Mouse (Mus musculus): ENCODE results near the gene Ndufc1. TPM values are rescaled to one million over a fixed set of nuclear protein-coding genes. Genes with fewer than 3 reads are reported as not detected.
A peak's percentile ranks its signal among the peaks of the same experiment; 100 is the strongest.
"Not testable (repeated sequence)": the region's sequence is repeated elsewhere in the genome, so short reads cannot be mapped to it uniquely, and the experiment has no call there.

Gene Ndufc1
- polyA plus RNA-seq, 1 experiment from 2014 or later = 706 TPM

GRCm38 (mm10) chr3:51393018-51393417 lies 15.8 kb downstream of the Ndufc1 start:
- peaks cover 14% of the 10 kb centered on the region for H3K27me3 ChIP-seq (ENCODE audit: control insufficient read depth, insufficient read depth, low read length)
- H3K4me3 ChIP-seq (ENCODE audit: low read depth, low read length); H3K9me3 ChIP-seq (ENCODE audit: control insufficient read depth, low read length); H3K27ac ChIP-seq (replicated peaks; ENCODE audit: low read depth, low read length); H3K36me3 ChIP-seq (ENCODE audit: control insufficient read depth, insufficient read depth, low read length); H3K4me2 ChIP-seq (ENCODE audit: low read depth, severe bottlenecking); ATAC-seq (ENCODE audit: insufficient number of reproducible peaks, low FRiP score, low TSS enrichment, low read depth); H3K9ac ChIP-seq (ENCODE audit: low read length); DNase-seq (ENCODE audit: low spot score); H3K4me1 ChIP-seq (ENCODE audit: control insufficient read depth, insufficient read depth, low read length): not testable (repeated sequence)
- 93% methylated on average over 3 of the region's 3 CpGs for WGBS

- ATAC-seq (ENCODE audit: insufficient number of reproducible peaks, low FRiP score, low TSS enrichment, low read depth) (no peak), DNase-seq (ENCODE audit: low spot score) (no peak)
- Histone ChIP-seq H3K27ac (replicated peaks; ENCODE audit: low read depth, low read length) (no peak overlapping the region), H3K9ac (ENCODE audit: low read length) (no peak overlapping the region), H3K4me3 (ENCODE audit: low read depth, low read length) (no peak overlapping the region), H3K4me1 (ENCODE audit: control insufficient read depth, insufficient read depth, low read length) (no peaks in the 10 kb centered on the region), H3K9me3 (ENCODE audit: control insufficient read depth, low read length) (no peaks in the 10 kb centered on the region), H3K27me3 (ENCODE audit: control insufficient read depth, insufficient read depth, low read length) (peaks cover 9% of the 10 kb centered on the region; the same call in 1 of the 2 replicates), H3K36me3 (ENCODE audit: control insufficient read depth, insufficient read depth, low read length) (no peaks in the 10 kb centered on the region), H3K4me2 (ENCODE audit: low read depth, severe bottlenecking) (no peak overlapping the region)
- 90% methylated on average over 5 of the region's 5 CpGs for whole genome bisulfite sequencing
These were observed 17.2 kb downstream of the Ndufc1 start for GRCm38 (mm10) chr3:51391591-51391990.

DNA sequence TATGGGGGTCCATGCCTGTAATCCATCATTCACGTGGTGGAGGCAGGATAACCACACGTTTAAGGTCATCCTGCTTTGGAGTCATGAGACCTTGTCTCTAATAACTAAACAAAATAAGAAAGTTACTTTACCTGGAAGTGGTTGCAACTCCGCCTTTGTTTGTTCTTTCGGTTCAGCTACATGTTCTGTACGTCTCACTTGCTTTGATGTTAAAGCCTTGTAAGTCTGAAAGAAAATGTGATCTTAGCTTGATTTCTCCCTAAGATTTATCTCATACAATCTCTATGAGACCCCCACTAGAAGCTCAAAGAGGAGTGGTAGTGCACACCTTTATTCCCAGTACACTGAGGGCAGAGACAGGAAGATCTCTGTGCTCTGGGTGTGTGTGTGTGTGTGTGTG lies 17.7 kb downstream of the Ndufc1 start:
- Histone ChIP-seq H3K9me3 (ENCODE audit: control insufficient read depth, low read length) (no peaks in the 10 kb centered on the region), H3K27ac (replicated peaks; ENCODE audit: low read depth, low read length) (no peak overlapping the region), H3K27me3 (ENCODE audit: control insufficient read depth, insufficient read depth, low read length) (peaks cover 7% of the 10 kb centered on the region; the same call in 1 of the 2 replicates), H3K4me1 (ENCODE audit: control insufficient read depth, insufficient read depth, low read length) (no peaks in the 10 kb centered on the region), H3K4me3 (ENCODE audit: low read depth, low read length) (no peak overlapping the region), H3K4me2 (ENCODE audit: low read depth, severe bottlenecking) (no peak overlapping the region), H3K36me3 (ENCODE audit: control insufficient read depth, insufficient read depth, low read length) (no peaks in the 10 kb centered on the region), H3K9ac (ENCODE audit: low read length) (no peak overlapping the region)
- 90% methylated on average over 5 of the region's 5 CpGs for WGBS
- ATAC-seq (ENCODE audit: insufficient number of reproducible peaks, low FRiP score, low TSS enrichment, low read depth) = no peak
- no peak for DNase-seq (ENCODE audit: low spot score)

GRCm38 (mm10) chr3:51388904-51389303 lies 19.9 kb downstream of the Ndufc1 start:
- peak overlapping the region; percentile 30 for H3K4me2 ChIP-seq (ENCODE audit: low read depth, severe bottlenecking)
- DNase-seq (ENCODE audit: low spot score) = peak; percentile 32
- no peak for ATAC-seq (ENCODE audit: insufficient number of reproducible peaks, low FRiP score, low TSS enrichment, low read depth)
- H3K27ac ChIP-seq (replicated peaks; ENCODE audit: low read depth, low read length) = no peak overlapping the region
- H3K9ac ChIP-seq (ENCODE audit: low read length) = peak overlapping the region; percentile 41
- no peaks in the 10 kb centered on the region for H3K9me3 ChIP-seq (ENCODE audit: control insufficient read depth, low read length)
- 0 out of 2 replicates have a peak, but pooled peaks cover 3% of the 10 kb centered on the region for H3K27me3 ChIP-seq (ENCODE audit: control insufficient read depth, insufficient read depth, low read length)
- 4% methylated on average over 13 of the region's 13 CpGs for WGBS
- H3K4me3 ChIP-seq (ENCODE audit: low read depth, low read length) = no peak overlapping the region
- H3K4me1 ChIP-seq (ENCODE audit: control insufficient read depth, insufficient read depth, low read length) = no peaks in the 10 kb centered on the region
- no peaks in the 10 kb centered on the region for H3K36me3 ChIP-seq (ENCODE audit: control insufficient read depth, insufficient read depth, low read length)

DNA sequence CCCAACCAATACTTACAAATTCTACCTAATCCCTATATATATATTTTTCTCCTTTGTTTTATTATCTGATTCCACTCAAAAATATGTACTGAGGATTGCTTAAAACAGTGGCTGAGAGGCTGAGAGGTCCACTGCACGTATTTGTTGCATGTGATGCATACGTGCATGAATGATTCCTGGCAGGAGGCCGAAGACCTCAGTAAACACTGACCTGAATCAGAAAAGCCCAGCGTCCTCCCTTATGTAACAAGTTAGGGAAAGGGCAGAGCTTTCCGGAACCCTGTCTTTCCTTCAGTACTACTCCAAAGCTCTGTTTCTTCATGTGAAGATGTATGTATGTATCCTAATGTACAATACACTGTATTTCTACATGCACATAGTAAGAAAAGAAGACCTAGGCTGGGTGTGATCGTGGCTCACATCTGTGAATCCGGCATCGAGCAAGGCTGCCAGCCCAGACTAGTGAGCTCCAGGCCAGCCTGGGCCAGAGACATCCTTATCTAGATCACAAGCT lies 20.9 kb downstream of the Ndufc1 start:
- 0 out of 2 replicates have a peak, but pooled peaks cover 3% of the 10 kb centered on the region for H3K27me3 ChIP-seq (ENCODE audit: control insufficient read depth, insufficient read depth, low read length)
- no peaks in the 10 kb centered on the region for H3K4me1 ChIP-seq (ENCODE audit: control insufficient read depth, insufficient read depth, low read length)
- no peak overlapping the region for H3K4me3 ChIP-seq (ENCODE audit: low read depth, low read length)
- ATAC-seq (ENCODE audit: insufficient number of reproducible peaks, low FRiP score, low TSS enrichment, low read depth) = no peak
- WGBS = 66% methylated on average over 8 of the region's 8 CpGs
- H3K27ac ChIP-seq (replicated peaks; ENCODE audit: low read depth, low read length) = no peak overlapping the region
- H3K9ac ChIP-seq (ENCODE audit: low read length) = no peak overlapping the region
- no peak for DNase-seq (ENCODE audit: low spot score)
- no peaks in the 10 kb centered on the region for H3K9me3 ChIP-seq (ENCODE audit: control insufficient read depth, low read length)
- no peaks in the 10 kb centered on the region for H3K36me3 ChIP-seq (ENCODE audit: control insufficient read depth, insufficient read depth, low read length)
- no peak overlapping the region for H3K4me2 ChIP-seq (ENCODE audit: low read depth, severe bottlenecking)

GRCm38 (mm10) chr3:51387134-51387451 lies 21.7 kb downstream of the Ndufc1 start:
- DNase-seq (ENCODE audit: low spot score) (no peak), ATAC-seq (ENCODE audit: insufficient number of reproducible peaks, low FRiP score, low TSS enrichment, low read depth) (no peak)
- no peak overlapping the region for H3K9ac ChIP-seq (ENCODE audit: low read length)
- H3K9me3 ChIP-seq (ENCODE audit: control insufficient read depth, low read length) = no peaks in the 10 kb centered on the region
- 89% methylated on average over 3 of the region's 3 CpGs for WGBS
- H3K27me3 ChIP-seq (ENCODE audit: control insufficient read depth, insufficient read depth, low read length) = 0 out of 2 replicates have a peak, but pooled peaks cover 3% of the 10 kb centered on the region
- no peak overlapping the region for H3K4me3 ChIP-seq (ENCODE audit: low read depth, low read length)
- no peak overlapping the region for H3K4me2 ChIP-seq (ENCODE audit: low read depth, severe bottlenecking)
- H3K36me3 ChIP-seq (ENCODE audit: control insufficient read depth, insufficient read depth, low read length) = no peaks in the 10 kb centered on the region
- no peak overlapping the region for H3K27ac ChIP-seq (replicated peaks; ENCODE audit: low read depth, low read length)
- H3K4me1 ChIP-seq (ENCODE audit: control insufficient read depth, insufficient read depth, low read length) = no peaks in the 10 kb centered on the region

- 51% methylated on average over 12 of the region's 12 CpGs for WGBS
- ATAC-seq (ENCODE audit: insufficient number of reproducible peaks, low FRiP score, low TSS enrichment, low read depth) = no peak
- no peak for DNase-seq (ENCODE audit: low spot score)
These were observed 22.2 kb downstream of the Ndufc1 start for GRCm38 (mm10) chr3:51386441-51387133.

GRCm38 (mm10) chr3:51383409-51383808 lies 25.4 kb downstream of the Ndufc1 start:
- H3K36me3 ChIP-seq (ENCODE audit: control insufficient read depth, insufficient read depth, low read length) = no peaks in the 10 kb centered on the region
- ATAC-seq (ENCODE audit: insufficient number of reproducible peaks, low FRiP score, low TSS enrichment, low read depth) (no peak), DNase-seq (ENCODE audit: low spot score) (no peak)
- no peaks in the 10 kb centered on the region for H3K27me3 ChIP-seq (ENCODE audit: control insufficient read depth, insufficient read depth, low read length)
- H3K4me3 ChIP-seq (ENCODE audit: low read depth, low read length) = no peak overlapping the region
- no peak overlapping the region for H3K4me2 ChIP-seq (ENCODE audit: low read depth, severe bottlenecking)
- H3K9ac ChIP-seq (ENCODE audit: low read length) = no peak overlapping the region
- H3K9me3 ChIP-seq (ENCODE audit: control insufficient read depth, low read length) = no peaks in the 10 kb centered on the region
- 78% methylated on average over 12 of the region's 12 CpGs for WGBS
- no peaks in the 10 kb centered on the region for H3K4me1 ChIP-seq (ENCODE audit: control insufficient read depth, insufficient read depth, low read length)
- no peak overlapping the region for H3K27ac ChIP-seq (replicated peaks; ENCODE audit: low read depth, low read length)

More at GRCm38 (mm10) chr3:51386441-51387133, 22.2 kb downstream of the Ndufc1 start:
- Histone ChIP-seq H3K4me1 (ENCODE audit: control insufficient read depth, insufficient read depth, low read length) (no peaks in the 10 kb centered on the region), H3K27ac (replicated peaks; ENCODE audit: low read depth, low read length) (no peak overlapping the region), H3K9me3 (ENCODE audit: control insufficient read depth, low read length) (no peaks in the 10 kb centered on the region), H3K9ac (ENCODE audit: low read length) (no peak overlapping the region), H3K4me2 (ENCODE audit: low read depth, severe bottlenecking) (no peak overlapping the region), H3K27me3 (ENCODE audit: control insufficient read depth, insufficient read depth, low read length) (0 out of 2 replicates have a peak, but pooled peaks cover 3% of the 10 kb centered on the region), H3K36me3 (ENCODE audit: control insufficient read depth, insufficient read depth, low read length) (no peaks in the 10 kb centered on the region), H3K4me3 (ENCODE audit: low read depth, low read length) (no peak overlapping the region)

- Histone ChIP-seq H3K27me3 (ENCODE audit: control insufficient read depth, insufficient read depth, low read length) (no peaks in the 10 kb centered on the region), H3K4me1 (ENCODE audit: control insufficient read depth, insufficient read depth, low read length) (no peaks in the 10 kb centered on the region), H3K27ac (replicated peaks; ENCODE audit: low read depth, low read length) (no peak overlapping the region), H3K9me3 (ENCODE audit: control insufficient read depth, low read length) (no peaks in the 10 kb centered on the region), H3K36me3 (ENCODE audit: control insufficient read depth, insufficient read depth, low read length) (no peaks in the 10 kb centered on the region), H3K9ac (ENCODE audit: low read length) (no peak overlapping the region), H3K4me2 (ENCODE audit: low read depth, severe bottlenecking) (no peak overlapping the region), H3K4me3 (ENCODE audit: low read depth, low read length) (no peak overlapping the region)
- 69% methylated on average over 2 of the region's 5 CpGs for WGBS
- ATAC-seq (ENCODE audit: insufficient number of reproducible peaks, low FRiP score, low TSS enrichment, low read depth) (no peak), DNase-seq (ENCODE audit: low spot score) (no peak)
These were observed 28.2 kb downstream of the Ndufc1 start for GRCm38 (mm10) chr3:51380660-51381014.

Measured in limb, embryonic 11.5 days (tissue).